Mouse (Mus musculus): ENCODE data around the gene Olfr1504.
"Not testable (repeated sequence)": the region's sequence is repeated elsewhere in the genome, so short reads cannot be mapped to it uniquely, and the experiment has no call there.

Gene Olfr1504

DNA sequence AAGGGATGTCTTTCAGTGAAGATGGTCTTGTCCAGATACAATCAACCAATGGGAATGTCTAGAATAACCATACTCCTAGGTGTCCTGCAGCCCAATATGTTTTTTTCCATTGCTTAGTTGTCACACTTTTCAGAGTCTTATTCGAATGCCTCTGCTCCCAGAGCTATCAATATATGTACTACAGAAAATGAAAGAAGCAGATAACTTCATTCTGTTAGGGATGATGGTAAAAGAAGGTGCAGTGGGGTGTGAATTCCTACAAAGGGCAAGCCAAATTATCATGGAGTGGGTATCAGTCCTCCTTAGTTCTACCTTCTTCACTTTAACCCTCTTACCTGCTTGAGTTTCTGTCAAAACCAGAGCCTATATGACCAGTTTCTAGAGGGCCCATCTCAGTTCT is at the start of gene Olfr1504:
TSS of gene Olfr1504 (minus strand) at position 101 of the 400 bp plus-strand sequence.
- no peak for DNase-seq (ENCODE audit: extremely low spot score, low read depth, low spot score)

DNA sequence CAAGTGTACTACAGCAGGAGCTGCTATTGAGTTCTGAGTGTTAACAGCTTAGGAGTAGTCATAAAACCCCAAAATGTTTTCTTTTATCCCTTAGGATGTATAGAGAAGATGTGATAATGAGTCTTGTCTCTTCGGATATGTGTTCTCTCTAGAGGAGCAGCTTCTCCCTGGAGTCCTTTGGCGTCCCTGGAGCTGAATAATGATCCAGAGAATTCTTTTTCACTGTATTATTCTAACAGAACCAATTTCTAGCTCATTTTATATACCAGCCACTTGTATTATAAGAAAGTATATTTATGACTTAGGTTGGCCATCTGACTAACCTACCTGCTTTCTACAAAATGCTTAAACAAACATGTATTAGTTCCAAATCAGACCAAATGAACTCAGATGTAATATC is 15.5 kb upstream of the Olfr1504 start, which contains the start of gene Olfr1505:
TSS of gene Olfr1505 (plus strand) at position 301 of the 400 bp plus-strand sequence.
- DNase-seq (ENCODE audit: extremely low spot score, low read depth, low spot score): no peak

DNA sequence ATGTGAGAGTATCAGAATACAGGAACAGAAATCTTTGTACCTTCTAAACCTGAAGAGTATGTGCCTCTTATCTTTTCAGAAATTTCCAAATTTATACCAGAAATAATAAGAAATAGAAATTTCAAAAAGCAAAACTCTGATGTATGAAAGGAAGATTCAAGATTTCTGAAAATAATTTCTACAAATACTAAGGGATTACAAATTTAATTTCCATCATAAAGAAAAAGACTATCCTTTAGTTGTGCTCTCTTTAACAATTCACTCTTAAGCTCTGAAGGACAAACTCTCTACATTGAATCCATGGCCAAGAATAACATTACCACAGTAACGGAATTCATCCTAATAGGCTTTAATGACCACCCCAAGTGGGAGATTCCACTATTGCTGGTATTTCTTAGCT is 36.2 kb downstream of the Olfr1504 start, which contains the start of gene Olfr1502:
TSS of gene Olfr1502 (plus strand) at position 301 of the 400 bp plus-strand sequence.
- DNase-seq (ENCODE audit: extremely low spot score, low read depth, low spot score): no peak

DNA sequence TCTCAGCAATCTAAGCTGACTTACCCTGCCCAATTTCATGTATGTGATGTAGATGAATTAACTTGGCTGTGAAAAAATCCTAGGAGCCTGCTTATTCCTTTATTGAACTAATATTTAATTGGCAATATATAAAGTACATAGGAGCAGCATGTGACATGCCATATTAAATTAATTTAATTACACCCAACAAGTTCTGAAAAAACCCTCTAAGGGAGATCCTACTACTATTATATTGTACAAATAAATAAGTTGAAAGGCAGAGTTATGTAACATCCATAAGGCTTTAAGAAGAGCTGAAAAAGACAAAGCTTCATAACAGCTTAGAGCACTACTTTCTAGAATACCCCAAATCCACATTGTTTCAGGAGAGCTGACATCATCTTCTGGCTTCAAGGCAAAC is 47.1 kb downstream of the Olfr1504 start, which contains the start of gene Olfr1501:
TSS of gene Olfr1501 (minus strand) at position 101 of the 400 bp plus-strand sequence.
- DNase-seq (ENCODE audit: extremely low spot score, low read depth, low spot score): not testable (repeated sequence)

Measured in hindlimb bud, embryonic 11.5 days (tissue).